Mouse (Mus musculus): ENCODE measurements around the gene Tepsin. TPM values are rescaled to one million over a fixed set of nuclear protein-coding genes. Genes with fewer than 3 reads are reported as not detected.

Tepsin gene
- total and polyA plus RNA-seq, 2 experiments from 2014 or later: 13.8 to 31.6 TPM

DNA sequence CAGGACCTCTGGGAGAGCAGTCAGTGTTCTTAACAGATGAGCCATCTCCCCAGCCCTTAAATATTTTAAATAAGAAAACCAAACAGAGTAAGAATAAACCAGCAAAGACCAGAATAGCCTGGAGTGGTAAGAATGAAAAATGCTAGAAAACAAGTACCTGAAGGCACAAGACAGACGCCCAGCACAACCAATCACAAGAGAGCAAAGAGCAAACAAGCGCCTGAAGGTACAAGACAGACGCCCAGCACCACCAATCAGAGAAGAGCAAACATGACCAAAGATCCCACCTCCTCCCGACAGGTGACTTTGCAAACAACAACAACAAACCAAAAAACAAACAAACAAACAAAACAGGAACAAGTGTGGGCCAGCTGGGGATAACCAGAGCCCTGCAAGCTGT, 44.7 kb downstream of the Tepsin start:
- no peaks in the 10 kb centered on the region for H3K9me3 ChIP-seq (ENCODE audit: low read length)
- ATAC-seq (no peak), DNase-seq (ENCODE audit: low spot score) (no peak)
- no peaks in the 10 kb centered on the region for H3K36me3 ChIP-seq (ENCODE audit: insufficient read depth, low read length)
- no peaks in the 10 kb centered on the region for H3K27me3 ChIP-seq (ENCODE audit: insufficient read depth, low read length)
- no peak overlapping the region for H3K4me2 ChIP-seq (ENCODE audit: low read depth, low read length)
- no peak overlapping the region for H3K9ac ChIP-seq (replicated peaks; ENCODE audit: low read length)
- peaks cover 3% of the 10 kb centered on the region; the same call in 1 of the 2 replicates for H3K4me1 ChIP-seq (ENCODE audit: insufficient read depth, low read length)
- TF ChIP-seq CTCF (IDR thresholded peaks at IDR 0.05; ENCODE audit: low read depth): no peak
- H3K27ac ChIP-seq: no peak overlapping the region
- WGBS: 82% methylated on average over 4 of the region's 4 CpGs
- H3K4me3 ChIP-seq (ENCODE audit: low read length): no peak overlapping the region

DNA sequence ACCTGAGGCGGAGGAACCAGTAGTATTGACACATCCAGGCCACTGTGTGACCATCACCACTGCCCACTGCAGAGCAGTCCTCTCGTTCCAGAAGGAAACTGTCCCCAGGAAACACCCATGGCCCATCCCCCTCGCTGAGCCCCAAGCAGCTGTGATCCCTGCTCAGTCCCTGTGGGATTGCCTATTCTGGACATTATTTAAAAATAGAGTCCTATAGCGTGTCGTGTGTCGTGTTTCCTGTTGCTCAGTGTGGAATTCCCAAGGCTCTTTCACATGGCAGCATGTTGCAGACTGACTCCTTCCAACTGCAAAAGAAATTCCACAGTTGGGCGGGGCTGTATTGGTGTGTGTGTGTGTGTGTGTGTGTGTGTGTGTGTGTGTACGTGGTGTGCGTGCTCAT, 46.3 kb downstream of the Tepsin start:
- Histone ChIP-seq H3K4me2 (ENCODE audit: low read depth, low read length) (no peak overlapping the region), H3K4me3 (ENCODE audit: low read length) (no peak overlapping the region), H3K9ac (replicated peaks; ENCODE audit: low read length) (no peak overlapping the region), H3K36me3 (ENCODE audit: insufficient read depth, low read length) (no peaks in the 10 kb centered on the region), H3K4me1 (ENCODE audit: insufficient read depth, low read length) (peaks cover 9% of the 10 kb centered on the region; the same call in 1 of the 2 replicates), H3K27ac (peak overlapping the region; percentile 79; the same call in 1 of the 2 replicates), H3K27me3 (ENCODE audit: insufficient read depth, low read length) (no peaks in the 10 kb centered on the region), H3K9me3 (ENCODE audit: low read length) (no peaks in the 10 kb centered on the region)
- no peak for TF ChIP-seq CTCF (IDR thresholded peaks at IDR 0.05; ENCODE audit: low read depth)
- no peak for DNase-seq (ENCODE audit: low spot score)
- no peak for ATAC-seq
- 64% methylated on average over 9 of the region's 9 CpGs for WGBS

DNA sequence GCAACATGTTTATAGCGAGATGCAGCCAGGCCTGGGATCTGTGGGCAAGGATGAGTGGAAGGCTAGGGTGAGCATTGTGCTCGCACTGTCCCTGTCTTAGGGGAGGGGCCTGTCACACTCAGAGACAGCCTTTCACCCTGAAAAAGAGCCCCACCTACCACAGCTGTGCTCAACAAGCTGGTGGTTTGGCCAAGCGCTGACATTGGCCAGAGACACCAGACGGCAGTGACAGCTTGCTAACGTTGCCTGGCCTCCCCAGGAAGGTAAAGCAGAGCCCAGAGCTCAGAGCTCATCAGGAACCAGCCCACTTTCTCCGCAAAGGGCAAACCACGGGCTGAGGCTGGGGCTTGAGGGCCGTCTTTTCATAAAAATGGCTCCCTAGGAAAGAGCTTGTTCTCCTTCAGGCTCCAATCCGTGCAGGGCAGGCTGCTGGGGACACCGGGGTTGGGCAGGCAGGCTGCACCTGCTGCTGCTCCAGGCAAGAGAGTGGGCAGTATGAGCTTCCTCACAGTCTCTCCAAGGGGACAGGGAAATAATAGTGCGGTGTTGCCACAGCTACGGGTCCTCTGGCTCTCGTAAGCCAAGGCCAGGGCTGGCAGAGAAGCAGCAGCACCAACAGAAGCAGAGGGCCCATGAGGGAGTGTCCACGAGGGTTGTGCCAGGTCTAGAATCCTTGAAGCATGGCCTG, 47.3 kb downstream of the Tepsin start:
- peak; percentile 81 for DNase-seq (ENCODE audit: low spot score)
- Histone ChIP-seq H3K4me3 (ENCODE audit: low read length) (no peak overlapping the region), H3K36me3 (ENCODE audit: insufficient read depth, low read length) (no peaks in the 10 kb centered on the region), H3K9ac (replicated peaks; ENCODE audit: low read length) (peak overlapping the region; percentile 35), H3K4me1 (ENCODE audit: insufficient read depth, low read length) (peaks cover 9% of the 10 kb centered on the region; the same call in 1 of the 2 replicates), H3K4me2 (ENCODE audit: low read depth, low read length) (peak overlapping the region; percentile 2; the same call in 1 of the 2 replicates), H3K9me3 (ENCODE audit: low read length) (no peaks in the 10 kb centered on the region), H3K27ac (peak overlapping the region; percentile 79), H3K27me3 (ENCODE audit: insufficient read depth, low read length) (no peaks in the 10 kb centered on the region)
- no peak for TF ChIP-seq CTCF (IDR thresholded peaks at IDR 0.05; ENCODE audit: low read depth)
- WGBS: 23% methylated on average over 14 of the region's 14 CpGs
- peak; percentile 67 for ATAC-seq

- no peak overlapping the region for H3K4me2 ChIP-seq (ENCODE audit: low read depth, low read length)
- H3K4me3 ChIP-seq (ENCODE audit: low read length): no peak overlapping the region
- no peaks in the 10 kb centered on the region for H3K36me3 ChIP-seq (ENCODE audit: insufficient read depth, low read length)
- no peak for ATAC-seq
- no peaks in the 10 kb centered on the region for H3K9me3 ChIP-seq (ENCODE audit: low read length)
- no peak for TF ChIP-seq CTCF (IDR thresholded peaks at IDR 0.05; ENCODE audit: low read depth)
- H3K27ac ChIP-seq: no peak overlapping the region; the same call in 1 of the 2 replicates
- no peaks in the 10 kb centered on the region for H3K27me3 ChIP-seq (ENCODE audit: insufficient read depth, low read length)
- DNase-seq (ENCODE audit: low spot score): no peak
- 78% methylated on average over 8 of the region's 8 CpGs for WGBS
- peaks cover 22% of the 10 kb centered on the region for H3K4me1 ChIP-seq (ENCODE audit: insufficient read depth, low read length)
- H3K9ac ChIP-seq (replicated peaks; ENCODE audit: low read length): no peak overlapping the region
Measured at GRCm38 (mm10) chr11:120049067-120049466, 49.5 kb downstream of the Tepsin start.

DNA sequence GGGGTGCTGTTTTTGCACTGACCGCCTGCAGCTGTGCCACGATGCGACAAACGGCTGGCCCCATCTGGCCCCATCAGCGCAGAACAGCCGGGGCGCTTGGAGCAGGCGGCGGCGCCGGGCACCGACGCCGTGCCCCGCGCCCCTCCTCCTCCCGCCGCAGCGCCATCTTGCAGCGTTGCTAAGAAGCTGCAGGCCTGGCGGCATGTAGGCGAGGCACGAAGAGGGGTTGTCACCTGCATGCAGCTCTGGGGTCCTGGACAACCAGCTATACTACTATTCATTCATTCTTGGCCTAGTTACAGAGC, 50.3 kb downstream of the Tepsin start:
- Histone ChIP-seq H3K9me3 (ENCODE audit: low read length) (no peaks in the 10 kb centered on the region), H3K4me3 (ENCODE audit: low read length) (peak overlapping the region; percentile 67), H3K4me2 (ENCODE audit: low read depth, low read length) (peak overlapping the region; percentile 85), H3K4me1 (ENCODE audit: insufficient read depth, low read length) (peaks cover 23% of the 10 kb centered on the region), H3K9ac (replicated peaks; ENCODE audit: low read length) (peak overlapping the region; percentile 83), H3K36me3 (ENCODE audit: insufficient read depth, low read length) (no peaks in the 10 kb centered on the region), H3K27ac (peak overlapping the region; percentile 94), H3K27me3 (ENCODE audit: insufficient read depth, low read length) (no peaks in the 10 kb centered on the region)
- peak; percentile 53; the same call in 1 of the 2 replicates for TF ChIP-seq CTCF (IDR thresholded peaks at IDR 0.05; ENCODE audit: low read depth)
- under 1% methylated on average over 22 of the region's 23 CpGs for WGBS
- peak; percentile 87 for DNase-seq (ENCODE audit: low spot score)
- ATAC-seq: peak; percentile 48; the same call in 1 of the 2 replicates

- no peak for TF ChIP-seq CTCF (IDR thresholded peaks at IDR 0.05; ENCODE audit: low read depth)
- Histone ChIP-seq H3K27me3 (ENCODE audit: insufficient read depth, low read length) (no peaks in the 10 kb centered on the region), H3K9ac (replicated peaks; ENCODE audit: low read length) (peak overlapping the region; percentile 83), H3K27ac (peak overlapping the region; percentile 94), H3K4me1 (ENCODE audit: insufficient read depth, low read length) (peaks cover 24% of the 10 kb centered on the region), H3K9me3 (ENCODE audit: low read length) (no peaks in the 10 kb centered on the region), H3K4me3 (ENCODE audit: low read length) (peak overlapping the region; percentile 67), H3K4me2 (ENCODE audit: low read depth, low read length) (peak overlapping the region; percentile 85), H3K36me3 (ENCODE audit: insufficient read depth, low read length) (no peaks in the 10 kb centered on the region)
- ATAC-seq: 0 out of 2 replicates have a peak, but pooled peaks have one; percentile 9
- peak; percentile 45 for DNase-seq (ENCODE audit: low spot score)
- WGBS: 5% methylated on average over 23 of the region's 23 CpGs
Measured at GRCm38 (mm10) chr11:120047531-120048251, 50.8 kb downstream of the Tepsin start.

Measured in hindbrain, postnatal 0 days (tissue).